Mouse (Mus musculus) kidney, postnatal 0 days (tissue): Measurements from ENCODE around the gene Kif3a. TPM values are rescaled to one million over a fixed set of nuclear protein-coding genes. Genes with fewer than 3 reads are reported as not detected.

ENCODE experiments used
- ATAC-seq: fragments of 200-750 bp; cut with Nextera tagmentation; replicated peaks from 2 replicates; pipeline ENCODE4 v1.8.0; 2017; ENCODE audit warnings: low read depth, moderate number of reproducible peaks, moderate TSS enrichment, moderate library complexity; ENCODE audit not compliant: low FRiP score
- DNase-seq: peaks from one replicate; pipeline ENCODE4 v3.0.0-alpha.2; 2016; ENCODE audit warnings: low spot score
- H3K27ac ChIP-seq: fragments of 300-500 bp; sonication (generic); 2 replicates; pipeline ENCODE4 v1.5.1; 2014; ENCODE audit warnings: mild to moderate bottlenecking
- H3K27me3 ChIP-seq: fragments of 300-500 bp; sonication (generic); 2 replicates; pipeline ENCODE4 v1.6.1; 2014; ENCODE audit warnings: low read length, mixed read lengths; ENCODE audit not compliant: insufficient read depth
- H3K36me3 ChIP-seq: fragments of 300-500 bp; sonication (generic); 2 replicates; pipeline ENCODE4 v1.6.1; 2014; ENCODE audit warnings: low read length, mixed read lengths; ENCODE audit not compliant: insufficient read depth
- H3K4me1 ChIP-seq: fragments of 300-500 bp; sonication (generic); replicated peaks from 2 replicates; pipeline ENCODE4 v1.6.1; 2014; ENCODE audit warnings: antibody characterized with exemption, low read length, mixed read lengths; ENCODE audit not compliant: insufficient read depth
- H3K4me2 ChIP-seq: fragments of 300-500 bp; sonication (generic); 2 replicates; pipeline ENCODE4 v1.6.1; 2014; ENCODE audit warnings: mild to moderate bottlenecking, low read length, moderate library complexity, mixed read lengths
- H3K4me3 ChIP-seq: fragments of 300-500 bp; sonication (generic); replicated peaks from 2 replicates; pipeline ENCODE4 v1.5.1; 2014; ENCODE audit warnings: low read depth, low read length
- H3K9ac ChIP-seq: fragments of 300-500 bp; sonication (generic); 2 replicates; pipeline ENCODE4 v1.6.1; 2014; ENCODE audit warnings: low read depth, low read length
- H3K9me3 ChIP-seq: fragments of 300-500 bp; sonication (generic); replicated peaks from 2 replicates; pipeline ENCODE4 v1.6.1; 2016; ENCODE audit warnings: low read length, inconsistent platforms, mixed read lengths
- CTCF ChIP-seq: IDR thresholded peaks from 2 replicates; pipeline ENCODE4 v1.5.1; 2016; ENCODE audit warnings: antibody characterized with exemption, low read depth, mild to moderate bottlenecking, moderate library complexity
- WGBS: fragments of 180-500 bp; shearing (Covaris S2); extraction: QIAGEN DNeasy Blood & Tissue Kit; methylation state at CpG from one replicate; pipeline ENCODE4 v1.1.7; 2014; 5-methylcytosine and 5-hydroxymethylcytosine counted together
- polyA plus RNA-seq: library from polyadenylated mRNA; unstranded; fragments of >200 nt; fragmentation: Nextera tagmentation; extraction: Ambion mirVana; gene quantifications from 2 replicates; pipeline ENCODE4 v1.2.1, GENCODE M21; 2015

Kif3a gene
- polyA plus RNA-seq, 1 experiment from 2014 or later, result 50.6 TPM

DNA sequence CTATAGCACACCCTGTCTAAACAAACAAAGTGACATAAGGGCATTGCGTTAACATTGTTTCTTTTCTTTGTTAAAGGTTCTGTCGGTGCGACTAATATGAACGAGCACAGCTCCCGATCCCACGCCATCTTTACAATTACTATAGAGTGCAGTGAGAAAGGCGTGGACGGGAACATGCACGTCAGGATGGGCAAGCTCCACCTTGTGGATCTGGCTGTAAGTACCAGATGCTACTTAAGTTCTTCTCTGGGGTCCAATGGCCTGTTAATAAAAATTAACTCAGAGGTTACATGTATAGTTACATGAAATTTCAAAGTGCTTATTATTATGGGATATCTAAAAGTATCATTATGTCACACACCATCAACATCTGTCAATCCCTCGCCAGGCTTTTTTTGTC lies 16.0 kb downstream of the Kif3a start:
- Histone ChIP-seq H3K27me3 (no peaks in the 10 kb centered on the region), H3K4me3 (no peak overlapping the region), H3K36me3 (peaks cover 32% of the 10 kb centered on the region), H3K9ac (no peak overlapping the region), H3K4me1 (no peaks in the 10 kb centered on the region), H3K4me2 (no peak overlapping the region), H3K9me3 (no peaks in the 10 kb centered on the region), H3K27ac (no peak overlapping the region)
- 80% methylated on average over 10 of the region's 10 CpGs for WGBS
- ATAC-seq, result no peak
- peak; percentile 17 for DNase-seq
- peak; percentile 37; the same call in 1 of the 2 replicates for TF ChIP-seq CTCF

- no peaks in the 10 kb centered on the region for H3K4me1 ChIP-seq
- TF ChIP-seq CTCF, result peak; percentile 74
- H3K27me3 ChIP-seq, result no peaks in the 10 kb centered on the region
- no peak for ATAC-seq
- peaks cover 32% of the 10 kb centered on the region for H3K36me3 ChIP-seq
- no peak overlapping the region for H3K27ac ChIP-seq
- WGBS, result 57% methylated on average over 3 of the region's 3 CpGs
- H3K9ac ChIP-seq, result no peak overlapping the region
- DNase-seq, result peak; percentile 73
- H3K4me3 ChIP-seq, result no peak overlapping the region
- no peak overlapping the region for H3K4me2 ChIP-seq
- H3K9me3 ChIP-seq, result no peaks in the 10 kb centered on the region
These were observed 17.7 kb downstream of the Kif3a start for GRCm38 (mm10) chr11:53584849-53585248.

DNA sequence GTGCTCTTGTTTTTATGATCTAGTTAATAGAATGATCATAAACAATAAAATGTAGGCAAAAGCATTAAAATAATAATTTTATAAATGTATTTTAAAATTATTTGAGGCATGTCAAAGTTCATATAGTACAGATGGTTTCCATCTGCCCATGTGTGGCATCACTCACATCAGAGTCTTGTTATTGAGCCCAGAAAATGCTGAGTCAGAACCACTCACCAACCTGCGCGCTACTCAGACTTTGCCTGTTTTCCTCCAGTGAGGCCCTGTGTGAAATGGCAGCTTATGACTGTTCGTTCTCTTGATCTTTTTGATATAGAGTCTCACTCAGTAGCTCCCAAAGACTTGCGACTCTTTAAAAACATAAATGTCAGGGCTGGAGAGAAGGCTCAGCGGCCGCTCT lies 18.3 kb downstream of the Kif3a start:
- Histone ChIP-seq H3K4me2 (no peak overlapping the region), H3K9me3 (no peaks in the 10 kb centered on the region), H3K9ac (no peak overlapping the region), H3K4me1 (no peaks in the 10 kb centered on the region), H3K4me3 (no peak overlapping the region), H3K36me3 (peaks cover 32% of the 10 kb centered on the region), H3K27ac (no peak overlapping the region), H3K27me3 (no peaks in the 10 kb centered on the region)
- TF ChIP-seq CTCF, result no peak
- no peak for ATAC-seq
- DNase-seq, result no peak
- 91% methylated on average over 6 of the region's 6 CpGs for WGBS

GRCm38 (mm10) chr11:53588279-53588678 lies 21.1 kb downstream of the Kif3a start:
- TF ChIP-seq CTCF, result no peak
- no peaks in the 10 kb centered on the region for H3K27me3 ChIP-seq
- H3K9me3 ChIP-seq, result no peaks in the 10 kb centered on the region
- H3K4me3 ChIP-seq, result no peak overlapping the region
- no peak for DNase-seq
- H3K36me3 ChIP-seq, result peaks cover 27% of the 10 kb centered on the region
- ATAC-seq, result no peak
- H3K27ac ChIP-seq, result no peak overlapping the region
- H3K4me2 ChIP-seq, result no peak overlapping the region
- H3K9ac ChIP-seq, result no peak overlapping the region
- 84% methylated on average over 8 of the region's 8 CpGs for WGBS
- no peaks in the 10 kb centered on the region for H3K4me1 ChIP-seq

GRCm38 (mm10) chr11:53590368-53590768 lies 23.2 kb downstream of the Kif3a start:
- Histone ChIP-seq H3K4me2 (no peak overlapping the region), H3K9me3 (no peaks in the 10 kb centered on the region), H3K27ac (no peak overlapping the region), H3K4me3 (no peak overlapping the region), H3K27me3 (no peaks in the 10 kb centered on the region), H3K4me1 (no peaks in the 10 kb centered on the region), H3K36me3 (peaks cover 26% of the 10 kb centered on the region), H3K9ac (no peak overlapping the region)
- 46% methylated on average over 15 of the region's 15 CpGs for WGBS
- no peak for ATAC-seq
- peak; percentile 18 for DNase-seq
- peak; percentile 70 for TF ChIP-seq CTCF

DNA sequence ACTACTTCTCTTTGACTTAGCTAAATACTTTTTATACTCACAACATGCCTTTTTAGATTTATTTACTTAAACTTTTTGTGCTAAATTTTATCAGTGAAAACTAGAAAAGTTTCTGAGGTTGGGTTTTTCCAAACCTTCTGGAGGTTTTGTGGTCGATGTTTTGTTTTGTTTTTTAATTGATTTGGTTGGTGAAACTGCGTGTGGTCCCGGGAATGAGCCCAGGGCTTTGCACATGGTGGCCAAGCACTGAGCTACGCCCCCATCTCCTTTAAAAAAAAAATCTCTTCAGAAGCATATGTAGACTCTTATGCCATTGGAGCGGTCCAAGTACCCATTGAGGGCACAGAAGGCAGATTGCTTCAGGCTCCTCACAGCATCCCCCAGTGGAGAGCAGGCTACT lies 23.9 kb downstream of the Kif3a start:
- WGBS, result 93% methylated on average over 5 of the region's 5 CpGs
- Histone ChIP-seq H3K36me3 (peaks cover 26% of the 10 kb centered on the region), H3K9me3 (no peaks in the 10 kb centered on the region), H3K4me2 (no peak overlapping the region), H3K27ac (no peak overlapping the region), H3K4me1 (no peaks in the 10 kb centered on the region), H3K4me3 (no peak overlapping the region), H3K9ac (no peak overlapping the region), H3K27me3 (no peaks in the 10 kb centered on the region)
- no peak for DNase-seq
- no peak for ATAC-seq
- TF ChIP-seq CTCF, result no peak

- H3K4me3 ChIP-seq, result no peak overlapping the region
- H3K27ac ChIP-seq, result no peak overlapping the region
- no peak overlapping the region for H3K4me2 ChIP-seq
- H3K4me1 ChIP-seq, result no peaks in the 10 kb centered on the region
- no peak for ATAC-seq
- 0 out of 2 replicates have a peak, but pooled peaks cover 7% of the 10 kb centered on the region for H3K36me3 ChIP-seq
- H3K9ac ChIP-seq, result no peak overlapping the region
- no peak for DNase-seq
- 95% methylated on average over 3 of the region's 3 CpGs for whole genome bisulfite sequencing
- no peaks in the 10 kb centered on the region for H3K27me3 ChIP-seq
- peak; percentile 21; the same call in 1 of the 2 replicates for TF ChIP-seq CTCF
- H3K9me3 ChIP-seq, result no peaks in the 10 kb centered on the region
These were observed 37.8 kb downstream of the Kif3a start for GRCm38 (mm10) chr11:53604983-53605382.
